ENCODE assay signal across 21 mouse cellular contexts in the genomic region with DNA sequence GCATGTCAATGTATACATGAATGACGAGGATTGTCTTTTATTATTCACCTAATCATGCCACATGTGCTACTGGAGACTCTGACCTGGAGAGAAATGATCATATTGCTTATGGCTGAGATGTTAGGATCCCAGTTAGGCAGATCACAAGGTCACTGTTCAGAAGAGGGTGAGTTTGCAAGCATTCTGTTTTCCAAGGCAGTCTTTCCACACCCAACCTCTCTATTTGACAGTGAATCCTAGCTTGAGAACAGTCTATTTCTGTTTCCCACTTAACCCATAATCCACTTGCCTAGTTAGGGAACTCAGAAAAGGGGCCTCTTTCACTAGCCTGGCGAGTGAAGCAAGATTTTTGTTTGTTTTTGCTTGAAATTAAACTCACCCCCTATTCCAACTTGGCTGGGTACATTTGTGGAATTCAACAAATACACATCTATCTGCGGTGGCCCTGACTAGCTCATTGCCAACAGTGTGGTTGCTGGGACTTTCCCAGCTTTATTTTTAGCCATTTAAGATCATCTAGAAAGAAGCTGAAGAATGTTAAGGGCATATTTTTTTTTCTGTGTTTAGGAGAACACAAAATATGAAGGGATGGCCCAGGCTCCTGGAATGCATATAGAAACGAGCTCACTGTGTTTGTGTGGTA. TPM values are rescaled to one million over a fixed set of nuclear protein-coding genes. Genes with fewer than 3 reads are reported as not detected.
DNase-seq lines count a peak whose midpoint lies in the region; ATAC-seq and TF ChIP-seq lines count a peak whose summit lies in the region.
"Had no signal": no experiment of that assay in that cellular context is flagged by ENCODE, and none has a peak within 500 bp of the region (broad histone marks: within the 10 kb centered on the region; RNA-seq: fewer than 3 reads in every experiment).

No protein-coding gene starts in this region.

- H3K9me3 ChIP-seq in CH12.LX (replicated peaks; ENCODE audit: low read length) = no peaks in the 10 kb centered on the region
- H3K9me3 ChIP-seq in neural tube, embryonic 15.5 days (replicated peaks) = no peaks in the 10 kb centered on the region
- no peaks in the 10 kb centered on the region for H3K9me3 ChIP-seq in kidney, embryonic 15.5 days (replicated peaks)
- H3K9me3 ChIP-seq: embryonic facial prominence, embryonic 12.5 days; limb, embryonic 15.5 days had no signal

- H3K27ac ChIP-seq in CH12.LX (ENCODE audit: insufficient read depth, low read depth) = no peak overlapping the region
- H3K27ac ChIP-seq in embryonic fibroblast, embryonic 13.5 days (ENCODE audit: insufficient read depth, low read length) = peak overlapping the region; percentile 88
- no peak overlapping the region for H3K27ac ChIP-seq in neural tube, embryonic 15.5 days (replicated peaks)
- H3K27ac ChIP-seq in kidney, embryonic 15.5 days = no peak overlapping the region
- H3K27ac ChIP-seq: embryonic facial prominence, embryonic 12.5 days; layer of hippocampus, adult 2 months; limb, embryonic 15.5 days had no signal

- no peak for TF ChIP-seq CTCF in CH12.LX (conservative IDR thresholded peaks at IDR 0.05 in 1 of 2, IDR thresholded peaks at IDR 0.05 in 1 of 2; ENCODE audit: low read depth in 2 of 2, low read length in 2 of 2)
- no peak for TF ChIP-seq CTCF in embryonic fibroblast, embryonic 13.5 days (IDR thresholded peaks at IDR 0.05; ENCODE audit: borderline replicate concordance, insufficient read depth, low read length)

- H3K4me1 ChIP-seq in CH12.LX (ENCODE audit: control insufficient read depth in 1 of 2, insufficient read depth in 2 of 2) = peaks cover 2 to 20% of the 10 kb centered on the region in 2 experiments; a peak in 3 of 4 replicates
- H3K4me1 ChIP-seq in embryonic fibroblast, embryonic 13.5 days (ENCODE audit: control insufficient read depth, insufficient read depth, low read length) = peaks cover 5% of the 10 kb centered on the region
- no peaks in the 10 kb centered on the region for H3K4me1 ChIP-seq in neural tube, embryonic 15.5 days
- H3K4me1 ChIP-seq in kidney, embryonic 15.5 days = no peaks in the 10 kb centered on the region
- H3K4me1 ChIP-seq: embryonic facial prominence, embryonic 12.5 days; limb, embryonic 15.5 days had no signal

- TF ChIP-seq EP300 in CH12.LX (IDR thresholded peaks at IDR 0.05; ENCODE audit: low read length) = no peak

- H3K79me2 ChIP-seq in CH12.LX (replicated peaks; ENCODE audit: control insufficient read depth, extremely low read depth, insufficient read depth, poor library complexity, severe bottlenecking) = no peaks in the 10 kb centered on the region

- no peak overlapping the region for H3K9ac ChIP-seq in CH12.LX (ENCODE audit: insufficient read depth, low read depth)
- no peak overlapping the region for H3K9ac ChIP-seq in neural tube, embryonic 15.5 days (replicated peaks)
- no peak overlapping the region for H3K9ac ChIP-seq in kidney, embryonic 15.5 days
- H3K9ac ChIP-seq: embryonic facial prominence, embryonic 12.5 days; limb, embryonic 15.5 days; liver, postnatal 0 days had no signal

- dilution Hi-C loops in CH12.LX (cut with MboI; ENCODE audit: extremely low pct_ligation_motif_present, extremely low pct_unique_long_range_greater_than_20kb, low sequenced_read_pairs) = no loop called here

- peak; percentile 26 for DNase-seq in adrenal gland, adult 2 months
- DNase-seq in adrenal gland, postnatal 10 days = no peak
- peak; percentile 8 to 28 for DNase-seq in heart, postnatal 10 days
- DNase-seq in heart, adult 9 months (ENCODE audit: low spot score in 2 of 2) = no peak
- peak; percentile 19 for DNase-seq in CH12.LX (ENCODE audit: extremely low read depth)
- DNase-seq: adrenal gland, adult 8-10 months; cerebellum, adult 9-11 months; kidney, adult 18-20 months; kidney, postnatal 10 days; liver, postnatal 0 days; lung, postnatal 4 days; thymus, postnatal 14 days had no signal

- no peak overlapping the region for H3K4me3 ChIP-seq in CH12.LX (replicated peaks in 1 of 3; ENCODE audit: low read depth in 2 of 3, low read length in 2 of 3, poor library complexity in 1 of 3)
- H3K4me3 ChIP-seq in embryonic fibroblast, embryonic 13.5 days (ENCODE audit: insufficient read depth, low read length) = no peak overlapping the region
- no peak overlapping the region for H3K4me3 ChIP-seq in neural tube, embryonic 15.5 days (replicated peaks)
- no peak overlapping the region for H3K4me3 ChIP-seq in kidney, embryonic 15.5 days (replicated peaks)
- H3K4me3 ChIP-seq: embryonic facial prominence, embryonic 12.5 days; layer of hippocampus, adult 2 months; limb, embryonic 15.5 days had no signal

- intact Hi-C loops in heart, postnatal 10 days (cut with DNase I) = no loop called here

- WGBS in neural tube, embryonic 15.5 days = 73% methylated on average over 4 of the region's 4 CpGs
- WGBS in kidney, embryonic 15.5 days = 71% methylated on average over 4 of the region's 4 CpGs

- TF ChIP-seq POLR2A in CH12.LX (IDR thresholded peaks at IDR 0.05; ENCODE audit: low read depth, low read length) = no peak
- no peak for TF ChIP-seq POLR2A in embryonic fibroblast, embryonic 13.5 days (IDR thresholded peaks at IDR 0.05; ENCODE audit: low read depth, low read length)

- peak overlapping the region; percentile 69 for H3K4me2 ChIP-seq in CH12.LX (ENCODE audit: insufficient read depth, low read depth, poor library complexity, severe bottlenecking)
- no peak overlapping the region for H3K4me2 ChIP-seq in neural tube, embryonic 15.5 days
- H3K4me2 ChIP-seq in kidney, embryonic 15.5 days = no peak overlapping the region
- H3K4me2 ChIP-seq: embryonic facial prominence, embryonic 12.5 days; limb, embryonic 15.5 days had no signal

- no peak for TF ChIP-seq RAD21 in CH12.LX (IDR thresholded peaks at IDR 0.05; ENCODE audit: low read depth, low read length)

- H3K27me3 ChIP-seq in CH12.LX (replicated peaks) = no peaks in the 10 kb centered on the region
- H3K27me3 ChIP-seq in neural tube, embryonic 15.5 days (replicated peaks) = no peaks in the 10 kb centered on the region
- peaks cover 28% of the 10 kb centered on the region; the same call in 1 of the 2 replicates for H3K27me3 ChIP-seq in kidney, embryonic 15.5 days
- H3K27me3 ChIP-seq: embryonic facial prominence, embryonic 12.5 days had no signal

- ATAC-seq in neural tube, embryonic 15.5 days (ENCODE audit: low FRiP score) = no peak
- no peak for ATAC-seq in kidney, embryonic 15.5 days (replicated peaks; ENCODE audit: low FRiP score)
- ATAC-seq: liver, postnatal 0 days had no signal

- no peaks in the 10 kb centered on the region for H3K36me3 ChIP-seq in CH12.LX (replicated peaks in 1 of 2; ENCODE audit: control insufficient read depth in 1 of 2, insufficient read depth in 1 of 2, low read length in 1 of 2)
- no peaks in the 10 kb centered on the region for H3K36me3 ChIP-seq in neural tube, embryonic 15.5 days
- H3K36me3 ChIP-seq in kidney, embryonic 15.5 days = no peaks in the 10 kb centered on the region
- H3K36me3 ChIP-seq: embryonic facial prominence, embryonic 12.5 days; limb, embryonic 15.5 days had no signal

- in situ Hi-C loops in CH12.LX (cut with MboI; ENCODE audit: low pct_ligation_motif_present, low pct_unique_long_range_greater_than_20kb, low sequenced_read_pairs) = no loop called here

TF ChIP-seq in CH12.LX, 34 proteins besides CTCF, POLR2A, EP300 and RAD21:
- TF ChIP-seq NELFE (IDR thresholded peaks at IDR 0.05; ENCODE audit: low read depth, low read length) (no peak), TBP (conservative IDR thresholded peaks at IDR 0.05; ENCODE audit: low read depth, low read length) (no peak), NRF1 (IDR thresholded peaks at IDR 0.05; ENCODE audit: low read depth, low read length) (no peak), CHD2 (IDR thresholded peaks at IDR 0.05; ENCODE audit: low read length) (no peak), ZNF384 (IDR thresholded peaks at IDR 0.05; ENCODE audit: low read depth, low read length) (peak; percentile 8; the same call in 1 of the 2 replicates)
TF ChIP-seq in CH12.LX: peak in this region for 1.

RNA-seq across cellular contexts. Expression of gene Pak3, which starts 17.2 kb away (rescaled TPM):
- total RNA-seq in adrenal gland, adult 2 months (2021) = 10 to 100 TPM; 27.4 to 30.9 TPM
- polyA plus RNA-seq in adrenal gland, adult 2 months (2012; rRNA removed) = 0.04 and 0.61 TPM in 2 replicates
- total RNA-seq in adrenal gland, postnatal 10 days (2021) = 10 to 100 TPM; 20.9 to 21.7 TPM
- total RNA-seq in heart, postnatal 10 days (2021) = 1 to 10 TPM; 2.4 to 5.5 TPM
- under 0.01 TPM in 1 of 2 replicates, not detected in the other for total RNA-seq in CH12.LX (2012; rRNA removed)
- not detected in 2 replicates for total RNA-seq in CH12.LX (2014; rRNA removed)
- polyA plus RNA-seq in CH12.LX (2012; ENCODE audit: insufficient read length, low read depth) = not detected in 2 replicates
- polyA plus RNA-seq in embryonic fibroblast, embryonic 13.5 days (2011; ENCODE audit: insufficient read length, low read depth, missing spikeins) = 24.8 and 31.2 TPM in 2 replicates
- polyA plus RNA-seq in neural tube, embryonic 15.5 days (2015; fragmentation: Nextera tagmentation; extraction: Ambion mirVana) = 222 and 249 TPM in 2 replicates
- polyA plus RNA-seq in kidney, embryonic 15.5 days (2015; fragmentation: Nextera tagmentation; extraction: Ambion mirVana) = 4.8 and 5.8 TPM in 2 replicates
- total RNA-seq: hematopoietic stem cell, adult 5-6 weeks; MEL had no signal
- polyA plus RNA-seq: small intestine, adult 2 months had no signal

Comparison
In these comparisons a context has a peak if more than half of its experiments do, and no peak if none do; other contexts are left out.
1. DNase-seq: peak in adrenal gland, adult 2 months (single experiment), heart, postnatal 10 days (2 of 2) and CH12.LX (single experiment); none in adrenal gland, postnatal 10 days (single experiment) and heart, adult 9 months (0 of 2).